Mouse (Mus musculus) adrenal gland, postnatal 36 days (tissue): ENCODE results near the gene Nr5a2. TPM values are rescaled to one million over a fixed set of nuclear protein-coding genes. Genes with fewer than 3 reads are reported as not detected.

Experiments used
- DNase-seq, 2 experiments: peaks; one replicate each; pipeline ENCODE4 v3.0.0; 2021; ENCODE audit warnings: mixed read lengths in 1 of 2
- total RNA-seq, 2 experiments: library from RNA; stranded (reverse); gene quantifications; 2 replicates each; pipeline ENCODE4 v1.2.3; 2021

The Nr5a2 gene
- total RNA-seq, 2 experiments from 2014 or later = 2.1 to 4.4 TPM

DNA sequence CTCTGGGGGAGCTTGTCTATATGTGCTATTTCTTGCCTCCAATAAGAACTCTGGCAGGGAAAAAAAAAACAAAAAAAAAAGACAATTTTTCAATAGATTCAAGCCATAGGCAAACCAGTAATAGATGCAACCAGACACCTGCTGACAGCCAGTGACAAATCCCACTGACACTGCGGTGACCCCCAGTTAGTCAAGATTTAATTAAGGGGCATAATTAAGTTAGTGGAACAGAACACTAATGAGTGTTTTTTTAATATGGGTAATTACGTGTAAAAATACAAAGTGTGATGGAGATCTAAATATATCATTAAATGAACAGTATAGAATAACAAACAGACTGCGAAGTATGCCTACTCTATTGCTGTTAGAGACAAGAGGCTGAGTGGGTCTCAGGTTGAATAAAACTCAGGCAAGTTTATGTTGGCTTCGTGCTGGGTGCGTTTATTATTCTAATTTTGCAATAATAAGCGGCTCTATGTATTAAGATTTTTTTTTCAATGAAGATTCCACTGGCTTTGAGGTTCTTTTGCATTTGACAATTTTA is 50.7 kb downstream of the Nr5a2 start:
- no peak for DNase-seq

GRCm38 (mm10) chr1:136898130-136898529 is 62.1 kb downstream of the Nr5a2 start:
- no peak for DNase-seq

- DNase-seq = no peak
Measured at GRCm38 (mm10) chr1:136896351-136896750, 63.9 kb downstream of the Nr5a2 start.

- DNase-seq = no peak
Measured at GRCm38 (mm10) chr1:136895877-136896276, 64.4 kb downstream of the Nr5a2 start.

GRCm38 (mm10) chr1:136894753-136895152 is 65.5 kb downstream of the Nr5a2 start:
- DNase-seq = no peak

- no peak for DNase-seq
Measured at GRCm38 (mm10) chr1:136893162-136893561, 67.1 kb downstream of the Nr5a2 start.

GRCm38 (mm10) chr1:136890439-136890838 is 69.8 kb downstream of the Nr5a2 start:
- DNase-seq = no peak

DNA sequence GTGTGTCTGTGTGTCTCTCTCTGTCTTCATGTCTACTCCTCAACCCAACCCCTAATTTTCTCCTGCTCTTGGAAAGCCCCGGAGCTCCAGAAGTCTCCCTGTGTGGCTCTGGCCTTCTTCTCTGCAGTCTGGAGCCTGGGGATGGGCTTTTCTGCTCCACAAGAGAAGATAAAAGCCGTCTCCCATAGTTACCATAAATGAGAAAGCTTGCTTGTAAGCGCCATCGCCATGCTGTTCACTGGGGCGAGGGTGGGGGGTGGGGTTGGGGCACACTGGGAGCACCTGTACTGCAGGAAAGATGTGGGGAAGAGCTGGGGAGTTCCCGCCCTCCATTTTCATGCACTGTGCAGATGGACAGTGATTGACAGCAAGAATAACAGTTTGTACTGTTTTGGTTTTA is 71.5 kb downstream of the Nr5a2 start:
- no peak for DNase-seq

DNA sequence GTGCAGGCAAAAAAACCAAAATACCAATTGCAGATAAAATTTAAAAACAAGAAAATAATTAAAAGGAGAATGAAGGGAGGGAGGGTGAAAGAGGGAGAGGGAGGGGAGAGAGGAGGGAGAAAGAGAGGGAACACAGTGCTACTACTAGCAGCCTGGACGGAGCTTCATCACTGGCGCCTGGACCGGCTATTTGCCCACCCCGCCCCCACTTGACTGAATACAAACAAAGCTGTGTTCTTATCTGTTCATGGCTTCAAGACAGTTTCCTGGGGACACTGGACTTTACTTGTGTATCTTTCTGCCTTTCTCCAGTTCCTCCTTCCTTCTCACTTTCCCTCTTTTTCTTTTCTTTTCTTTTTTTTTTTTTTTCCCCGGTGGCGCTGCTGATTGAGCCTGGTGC is 73.6 kb downstream of the Nr5a2 start:
- DNase-seq = no peak

- DNase-seq = no peak
Measured at GRCm38 (mm10) chr1:136883458-136884174, 76.6 kb downstream of the Nr5a2 start.

DNA sequence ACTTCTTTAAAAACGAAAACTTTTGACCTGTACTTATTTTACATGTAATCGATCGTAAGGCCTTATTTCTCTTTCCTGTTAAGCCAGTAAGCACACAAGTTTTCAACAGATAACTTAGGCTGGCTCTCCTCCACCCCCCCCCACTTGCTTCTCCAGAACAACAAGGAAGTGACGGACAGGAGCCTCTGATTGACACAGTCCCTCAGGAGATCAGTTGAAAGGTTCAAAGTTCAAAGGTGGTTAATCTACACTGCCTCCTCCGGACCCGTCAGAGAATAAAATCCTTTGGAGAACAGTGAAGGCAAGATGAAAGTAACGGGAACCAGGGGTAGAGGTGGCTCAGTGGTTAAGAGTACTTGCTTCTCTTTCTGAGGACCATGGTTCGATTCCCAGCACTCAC is 80.0 kb downstream of the Nr5a2 start:
- DNase-seq = no peak

DNA sequence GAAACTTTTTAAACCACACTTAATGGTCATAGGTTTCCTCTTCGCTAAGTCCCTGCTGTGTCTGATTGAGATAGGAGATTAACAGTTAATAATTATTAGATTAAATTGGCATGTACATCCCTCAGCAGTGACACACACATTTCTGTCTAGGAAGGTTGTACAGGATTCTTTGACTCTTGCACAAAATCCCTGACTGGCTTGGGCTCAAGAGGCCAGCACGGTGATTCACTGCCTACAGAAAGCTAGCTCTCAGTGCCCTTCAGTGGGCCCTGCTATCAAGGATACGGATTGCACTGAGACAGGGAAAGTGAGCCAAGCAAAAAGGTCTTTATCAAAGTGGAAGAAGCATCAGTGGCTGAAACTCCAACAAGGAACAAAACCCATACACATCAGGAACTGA is 85.2 kb downstream of the Nr5a2 start:
- DNase-seq = peak; percentile 62 to 71

- DNase-seq = no peak
Measured at GRCm38 (mm10) chr1:136868955-136869354, 91.3 kb downstream of the Nr5a2 start.

GRCm38 (mm10) chr1:136868285-136868684 is 92.0 kb downstream of the Nr5a2 start:
- no peak for DNase-seq

DNA sequence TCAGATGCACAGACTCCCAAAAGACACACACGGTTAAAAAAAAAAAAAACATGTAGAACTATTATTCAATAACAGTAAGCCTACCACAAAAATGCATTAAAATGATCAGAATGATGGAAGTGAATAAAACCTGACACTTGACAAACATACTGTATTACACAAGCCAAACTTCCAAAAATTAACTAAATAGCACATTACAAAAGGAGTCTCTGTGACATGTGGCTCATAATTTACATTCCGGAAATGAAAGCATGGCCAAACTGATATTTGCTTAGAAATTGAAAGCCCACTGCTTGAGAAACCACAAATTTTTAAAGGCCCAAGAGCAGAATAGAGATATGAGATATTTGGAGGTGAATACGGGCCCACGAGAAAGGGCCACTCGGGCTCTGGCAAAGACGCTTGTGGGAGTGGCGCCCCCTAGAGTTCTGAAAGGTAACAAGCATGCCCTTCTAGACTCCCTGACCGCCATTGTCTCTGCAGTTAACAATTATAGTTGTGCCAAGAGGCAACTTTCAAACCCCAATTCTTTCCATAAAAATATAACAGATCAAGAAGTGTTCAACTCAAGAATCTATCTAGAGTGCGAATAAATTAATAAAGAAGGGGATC is 93.7 kb downstream of the Nr5a2 start:
- peak in 1 of 2 experiments; percentile 25 for DNase-seq

DNA sequence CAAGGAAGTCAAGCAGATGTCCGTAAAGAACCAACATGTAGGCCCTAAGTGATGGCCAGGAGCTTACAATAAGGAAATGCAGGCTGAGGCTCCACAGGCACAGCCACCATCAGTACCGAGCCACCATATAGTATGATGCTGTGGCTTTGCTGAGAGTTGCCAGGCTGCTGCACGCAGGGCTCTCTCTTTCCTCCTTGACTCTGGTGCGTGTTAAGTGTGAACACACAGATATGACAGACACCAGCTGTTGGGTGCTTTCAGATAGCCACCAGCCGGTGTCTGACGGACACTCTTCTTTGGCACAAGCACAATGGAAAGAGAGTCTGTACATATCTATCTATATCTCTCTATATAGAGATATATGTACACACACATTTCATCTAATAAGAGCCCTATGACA is 97.0 kb downstream of the Nr5a2 start:
- DNase-seq = no peak

DNA sequence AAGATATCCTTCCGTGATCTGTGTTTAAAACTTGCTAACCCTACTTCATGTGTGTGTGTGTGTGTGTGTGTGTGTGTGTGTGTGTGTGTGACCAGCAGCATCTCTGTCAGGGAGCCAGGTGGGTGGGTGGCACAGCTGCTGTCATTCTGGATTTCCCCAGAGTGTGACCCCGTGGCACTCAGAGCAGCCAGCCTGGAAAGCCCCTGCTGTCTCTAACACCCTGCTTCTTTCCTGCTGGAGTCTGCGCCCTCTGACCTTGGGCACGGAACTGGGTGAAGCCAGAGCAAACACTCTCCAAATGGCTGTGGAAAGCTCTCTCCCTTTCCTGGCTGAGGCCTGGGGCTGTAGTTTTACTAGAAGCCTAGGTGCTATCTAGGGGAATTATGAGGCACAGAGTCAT is 100.8 kb downstream of the Nr5a2 start:
- DNase-seq = peak; percentile 34 to 47

DNA sequence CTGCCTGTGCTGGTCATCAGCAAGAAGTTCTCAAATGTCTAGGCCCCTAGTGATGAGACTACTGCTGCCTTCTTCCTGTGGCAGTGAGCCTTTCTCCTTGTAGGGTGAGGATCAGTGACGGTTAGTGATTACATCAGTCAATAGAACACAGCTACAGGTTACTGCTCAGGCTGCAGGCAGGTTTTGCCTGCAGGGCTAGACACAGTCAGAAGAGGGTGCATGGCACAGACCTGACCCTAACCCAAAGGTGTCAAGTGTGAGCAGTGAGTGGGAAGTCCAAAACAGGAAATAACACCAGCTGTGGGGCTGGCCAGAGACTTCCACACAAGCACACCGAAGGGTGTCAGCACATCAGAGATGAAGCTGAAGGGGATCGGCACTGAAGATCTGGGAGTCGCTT is 101.5 kb downstream of the Nr5a2 start:
- DNase-seq = no peak

- DNase-seq = no peak
Measured at GRCm38 (mm10) chr1:136856104-136856503, 104.1 kb downstream of the Nr5a2 start.

DNA sequence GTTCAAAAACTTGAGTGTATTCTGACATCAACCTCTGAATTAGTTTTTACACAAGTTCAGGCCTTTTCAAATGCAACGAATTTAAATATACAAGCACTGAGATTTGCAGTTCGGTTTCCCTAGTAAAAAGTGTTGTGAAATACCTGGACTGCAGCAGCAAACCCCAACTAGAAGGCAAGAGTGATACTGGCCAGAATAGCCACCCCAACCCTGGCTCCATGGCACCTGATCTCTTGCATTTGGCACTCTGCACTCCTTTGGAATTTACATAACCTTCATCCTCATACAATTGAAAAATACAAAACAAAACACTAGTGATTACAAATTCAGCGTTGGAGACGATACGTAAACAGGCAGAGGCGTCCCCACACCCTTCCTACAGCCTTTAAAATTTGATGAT is 111.5 kb downstream of the Nr5a2 start:
- DNase-seq = no peak

GRCm38 (mm10) chr1:136846081-136846480 is 114.2 kb downstream of the Nr5a2 start:
- no peak for DNase-seq

- DNase-seq = no peak
Measured at GRCm38 (mm10) chr1:136845341-136845740, 114.9 kb downstream of the Nr5a2 start.

DNA sequence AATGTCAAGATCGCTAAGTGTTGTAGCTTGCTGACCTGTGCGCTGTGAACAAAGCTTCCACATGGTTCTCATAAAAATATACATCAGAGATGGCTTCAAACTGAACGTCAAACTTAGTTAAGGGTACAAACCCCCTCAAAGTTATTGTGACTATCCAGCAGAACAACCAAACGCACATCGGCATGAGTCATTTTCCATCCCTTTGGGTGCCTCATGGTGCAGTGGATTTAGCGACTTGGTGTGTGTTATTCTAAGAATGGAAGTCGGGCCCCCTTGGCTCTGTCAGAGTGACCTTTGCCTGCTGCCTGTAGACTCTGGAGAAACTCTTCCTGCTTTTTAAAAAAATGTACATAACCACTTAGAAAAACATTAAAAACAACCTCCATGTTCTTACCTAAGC is 119.7 kb downstream of the Nr5a2 start:
- no peak for DNase-seq

- DNase-seq = peak; percentile 71 to 79
Measured at GRCm38 (mm10) chr1:136839202-136839601, 121.0 kb downstream of the Nr5a2 start.
